Mouse (Mus musculus) brain, embryonic 14.5 days (tissue): Measurements from ENCODE around the gene Cpn2.

ENCODE experiments used
- CTCF ChIP-seq: fragments of 200-500 bp; IDR thresholded peaks from 2 replicates; pipeline ENCODE4 v1.5.1; 2012; ENCODE audit warnings: inconsistent platforms, mild to moderate bottlenecking, moderate library complexity, borderline replicate concordance; ENCODE audit not compliant: insufficient read depth, insufficient read length; ENCODE audit errors: extremely low read depth
- POLR2A ChIP-seq: fragments of 200-500 bp; IDR thresholded peaks from 2 replicates; pipeline ENCODE4 v1.6.1; 2012; ENCODE audit warnings: mild to moderate bottlenecking, inconsistent platforms, borderline replicate concordance; ENCODE audit not compliant: poor library complexity, insufficient read depth, insufficient read length, severe bottlenecking; ENCODE audit errors: extremely low read depth

DNA sequence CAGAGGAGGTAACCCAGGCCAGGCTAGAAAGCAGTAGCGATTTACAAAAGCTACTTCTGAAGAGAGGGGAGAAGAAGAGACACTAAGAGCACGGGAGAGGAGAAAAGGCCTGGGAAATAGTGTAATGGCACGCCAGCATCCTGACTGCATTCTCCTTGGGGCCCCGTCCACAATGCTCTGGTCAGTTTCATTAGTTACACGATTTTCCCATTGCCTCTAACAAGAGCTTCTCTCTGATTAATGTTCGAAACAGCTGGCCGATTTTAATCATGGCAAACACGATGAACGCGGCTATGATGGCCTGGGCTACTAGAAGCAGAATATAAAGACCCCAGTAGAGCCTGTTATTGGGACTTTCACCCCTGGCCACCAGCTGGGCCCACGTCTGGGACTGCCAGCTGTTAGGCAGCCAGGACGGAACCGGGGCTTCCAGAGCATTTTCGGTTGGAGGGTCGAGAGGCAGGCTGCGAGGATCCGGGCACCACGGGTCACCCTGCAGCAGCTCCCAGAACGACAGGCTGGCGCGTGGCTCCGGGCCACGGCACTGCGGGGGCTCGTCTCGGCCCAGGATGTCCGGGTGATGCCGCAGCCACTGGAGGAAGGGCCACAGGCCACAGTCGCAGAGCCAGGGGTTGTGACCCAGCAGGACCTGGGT, 40.8 kb upstream of the Cpn2 start:
- no peak for TF ChIP-seq POLR2A
- no peak for TF ChIP-seq CTCF
